Mouse (Mus musculus) stomach, postnatal 0 days (tissue): ENCODE data around the gene H2-Q4. TPM values are rescaled to one million over a fixed set of nuclear protein-coding genes. Genes with fewer than 3 reads are reported as not detected.
"Not testable (repeated sequence)": the region's sequence is repeated elsewhere in the genome, so short reads cannot be mapped to it uniquely, and the experiment has no call there.

ENCODE experiments used
- ATAC-seq: fragments of 200-750 bp; cut with Nextera tagmentation; 2 replicates; pipeline ENCODE4 v1.8.0; 2017; ENCODE audit not compliant: low FRiP score, low TSS enrichment
- DNase-seq: peaks from one replicate; pipeline ENCODE4 v3.0.0-alpha.2; 2016; ENCODE audit warnings: low spot score
- H3K27ac ChIP-seq: fragments of 300-500 bp; sonication (generic); replicated peaks from 2 replicates; pipeline ENCODE4 v1.5.1; 2014; ENCODE audit warnings: mild to moderate bottlenecking, control low read depth
- H3K27me3 ChIP-seq: fragments of 300-500 bp; sonication (generic); 2 replicates; pipeline ENCODE4 v1.6.1; 2014; ENCODE audit warnings: low read length; ENCODE audit not compliant: control insufficient read depth, insufficient read depth
- H3K36me3 ChIP-seq: fragments of 300-500 bp; sonication (generic); 2 replicates; pipeline ENCODE4 v1.6.1; 2014; ENCODE audit warnings: low read length, mixed read lengths; ENCODE audit not compliant: control insufficient read depth, insufficient read depth
- H3K4me1 ChIP-seq: fragments of 300-500 bp; sonication (generic); replicated peaks from 2 replicates; pipeline ENCODE4 v1.6.1; 2014; ENCODE audit warnings: antibody characterized with exemption; ENCODE audit not compliant: control insufficient read depth, insufficient read depth
- H3K4me2 ChIP-seq: fragments of 300-500 bp; sonication (generic); replicated peaks from 2 replicates; pipeline ENCODE4 v1.6.1; 2014; ENCODE audit warnings: low read depth, mild to moderate bottlenecking, control low read depth, moderate library complexity
- H3K4me3 ChIP-seq: fragments of 300-500 bp; sonication (generic); 2 replicates; pipeline ENCODE4 v1.5.1; 2014; ENCODE audit warnings: low read depth, low read length, control low read depth
- H3K9ac ChIP-seq: fragments of 300-500 bp; sonication (generic); 2 replicates; pipeline ENCODE4 v1.6.1; 2014; ENCODE audit warnings: mild to moderate bottlenecking, low read length, control low read depth, mixed read lengths
- H3K9me3 ChIP-seq: fragments of 300-500 bp; sonication (generic); 2 replicates; pipeline ENCODE4 v1.6.1; 2016; ENCODE audit warnings: low read length; ENCODE audit not compliant: control insufficient read depth
- CTCF ChIP-seq: IDR thresholded peaks from 2 replicates; pipeline ENCODE4 v1.5.1; 2016; ENCODE audit warnings: antibody characterized with exemption, low read depth, mild to moderate bottlenecking, moderate library complexity
- WGBS: fragments of 180-500 bp; shearing (Covaris S2); extraction: QIAGEN DNeasy Blood & Tissue Kit; methylation state at CpG from one replicate; pipeline ENCODE4 v1.1.7; 2014; 5-methylcytosine and 5-hydroxymethylcytosine counted together
- polyA plus RNA-seq: library from polyadenylated mRNA; unstranded; fragments of >200 nt; fragmentation: Nextera tagmentation; extraction: Ambion mirVana; gene quantifications from 2 replicates; pipeline ENCODE4 v1.2.1, GENCODE M21; 2015

Gene H2-Q4
- polyA plus RNA-seq, 1 experiment from 2014 or later: 2.7 TPM

DNA sequence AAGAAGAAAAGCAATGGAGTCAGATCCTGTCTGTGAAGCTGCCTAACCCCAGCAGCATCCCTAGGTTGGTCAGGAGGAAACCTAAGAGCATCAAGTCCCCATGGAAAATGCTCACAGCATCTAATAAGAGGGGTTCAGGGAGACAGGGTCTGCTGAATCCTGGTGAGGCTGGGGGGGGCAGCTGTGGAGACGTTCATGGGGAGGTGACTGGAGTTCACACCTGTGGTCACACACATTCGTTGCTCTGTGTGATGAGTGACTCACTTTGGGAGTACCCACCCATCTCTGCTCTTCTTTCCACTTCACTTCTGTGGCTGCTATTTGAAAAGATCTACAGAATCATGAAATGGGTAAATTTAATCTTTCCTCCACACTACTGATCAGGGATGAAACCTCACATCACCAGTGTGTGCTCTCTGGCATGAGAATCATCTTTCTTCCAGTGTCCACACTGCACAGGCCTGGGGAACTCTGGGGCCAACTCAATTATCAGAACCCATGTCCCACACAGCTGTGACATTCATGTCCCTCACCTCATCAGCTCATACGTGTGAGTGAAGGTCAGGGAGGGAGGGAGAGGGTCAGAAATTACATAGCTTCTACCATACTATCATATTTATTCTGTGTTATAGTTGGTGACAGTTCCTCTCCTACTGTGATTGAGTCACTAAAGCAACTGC, 43.9 kb downstream of the H2-Q4 start:
- 65% methylated on average over 3 of the region's 3 CpGs for WGBS
- not testable (repeated sequence) for H3K36me3 ChIP-seq, H3K4me1 ChIP-seq, H3K9ac ChIP-seq, H3K9me3 ChIP-seq, DNase-seq, H3K27me3 ChIP-seq, H3K4me2 ChIP-seq, H3K4me3 ChIP-seq, ATAC-seq, H3K27ac ChIP-seq

DNA sequence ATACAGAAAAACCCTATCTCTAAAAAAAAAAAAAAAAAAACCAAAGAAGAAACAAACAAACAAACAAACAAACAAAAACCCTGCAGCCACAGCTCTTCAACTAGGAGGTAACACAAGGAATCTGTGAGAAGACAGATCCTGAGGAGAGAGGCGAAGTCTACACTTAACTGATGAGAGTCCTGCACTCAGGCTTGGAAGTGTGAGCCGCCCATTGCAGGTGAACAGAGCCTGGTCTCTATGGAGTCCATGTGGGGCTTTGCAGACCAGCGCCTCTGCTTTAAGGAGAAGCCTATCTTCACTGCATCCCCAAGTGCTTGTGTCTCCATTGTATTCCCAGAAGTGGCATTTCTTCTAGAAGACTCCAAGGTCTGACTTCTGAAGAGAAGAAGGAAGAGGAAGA, 44.7 kb downstream of the H2-Q4 start:
- not testable (repeated sequence) for H3K4me2 ChIP-seq, H3K9ac ChIP-seq, H3K27ac ChIP-seq, DNase-seq, H3K4me3 ChIP-seq, H3K4me1 ChIP-seq, H3K9me3 ChIP-seq, H3K27me3 ChIP-seq, ATAC-seq, H3K36me3 ChIP-seq
- WGBS: 86% methylated on average over 3 of the region's 3 CpGs

DNA sequence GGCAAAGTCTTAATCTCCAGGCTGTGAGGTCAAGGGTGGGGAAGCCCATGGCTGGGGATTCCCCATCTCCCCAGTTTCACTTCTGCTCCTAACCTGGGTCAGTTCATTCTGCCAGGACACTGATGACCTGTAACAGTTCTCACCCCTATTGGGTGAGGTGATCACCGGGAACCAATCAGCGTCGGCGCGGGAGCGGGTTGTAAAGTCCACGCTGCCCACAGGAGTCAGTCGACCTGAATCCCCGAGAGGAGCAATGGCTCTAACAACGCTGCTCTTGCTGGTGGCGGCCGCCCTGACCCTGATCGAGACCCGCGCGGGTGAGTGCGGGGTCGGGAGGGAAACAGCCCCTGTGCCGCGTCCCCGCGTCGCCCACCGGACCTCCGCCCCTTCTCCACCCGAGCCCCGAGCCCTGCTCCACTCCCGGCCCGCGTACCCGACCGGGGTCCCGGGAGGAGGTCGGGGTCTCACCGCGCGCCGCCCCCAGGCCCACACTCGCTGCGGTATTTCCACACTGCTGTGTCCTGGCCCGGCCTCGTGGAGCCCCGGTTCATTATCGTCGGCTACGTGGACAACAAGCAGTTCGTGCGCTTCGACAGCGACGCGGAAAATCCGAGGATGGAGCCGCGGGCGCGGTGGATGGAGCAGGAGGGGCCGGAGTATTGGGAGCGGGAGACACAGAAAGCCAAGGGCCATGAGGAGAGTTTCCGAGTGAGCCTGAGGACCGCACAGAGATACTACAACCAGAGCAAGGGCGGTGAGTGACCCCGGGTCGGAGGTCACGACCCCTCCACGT, 45.4 kb downstream of the H2-Q4 start, which contains the start of gene H2-Q6:
H2-Q6 (plus strand) TSS at position 227 of the 793 bp plus-strand sequence.
- not testable (repeated sequence) for H3K9ac ChIP-seq, H3K9me3 ChIP-seq, H3K4me1 ChIP-seq, H3K27ac ChIP-seq, H3K27me3 ChIP-seq, H3K36me3 ChIP-seq
- ATAC-seq (peak; percentile 91), DNase-seq (peak; percentile 84)
- 2% methylated on average over 49 of the region's 66 CpGs for WGBS
- TF ChIP-seq CTCF: 0 out of 2 replicates have a peak, but pooled peaks have one; percentile 3
- Histone ChIP-seq H3K4me3 (peak within 1 kb of the TSS; percentile 35), H3K4me2 (peak within 1 kb of the TSS; percentile 53)

DNA sequence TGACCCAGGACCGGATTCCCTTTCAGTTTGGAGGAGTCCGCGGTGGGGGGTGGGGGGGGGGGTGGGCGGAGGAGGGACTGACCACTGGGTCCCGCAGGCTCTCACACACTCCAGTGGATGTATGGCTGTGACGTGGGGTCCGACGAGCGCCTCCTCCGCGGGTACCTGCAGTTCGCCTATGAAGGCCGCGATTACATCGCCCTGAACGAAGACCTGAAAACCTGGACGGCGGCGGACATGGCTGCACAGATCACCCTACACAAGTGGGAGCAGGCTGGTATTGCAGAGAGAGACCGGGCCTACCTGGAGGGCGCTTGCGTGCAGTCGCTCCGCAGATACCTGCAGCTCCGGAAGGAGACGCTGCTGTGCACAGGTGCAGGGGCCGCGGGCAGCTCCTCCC, 46.1 kb downstream of the H2-Q4 start:
- WGBS: 22% methylated on average over 27 of the region's 28 CpGs
- not testable (repeated sequence) for H3K9me3 ChIP-seq, H3K9ac ChIP-seq, H3K4me1 ChIP-seq, H3K27ac ChIP-seq, H3K27me3 ChIP-seq, H3K36me3 ChIP-seq
- ATAC-seq (0 out of 2 replicates have a peak, but pooled peaks have one; percentile 22), DNase-seq (peak; percentile 37)
- H3K4me2 ChIP-seq: peak overlapping the region; percentile 53
- H3K4me3 ChIP-seq: peak overlapping the region; percentile 35; the same call in 1 of the 2 replicates

DNA sequence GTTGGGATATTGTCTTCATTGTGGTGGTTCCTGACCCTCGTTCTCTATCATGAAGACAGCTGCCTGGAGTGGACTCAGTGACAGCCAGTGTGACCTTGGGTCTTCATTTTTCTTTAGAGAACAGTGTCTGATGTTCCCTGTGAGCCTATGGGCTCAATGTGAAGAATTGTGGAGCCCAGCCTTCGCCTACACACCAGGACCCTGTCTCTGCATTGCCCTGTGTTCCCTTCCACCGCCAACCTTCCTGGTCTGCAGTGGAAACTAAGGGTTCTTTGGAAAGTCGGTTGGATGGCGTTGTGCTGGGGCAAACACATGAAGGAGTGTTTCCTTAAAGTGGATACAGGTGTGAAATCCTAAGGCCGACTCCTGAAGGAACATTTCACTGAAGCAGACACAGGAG, 49.5 kb downstream of the H2-Q4 start:
- DNase-seq: not testable (repeated sequence)
- WGBS: 87% methylated on average over 6 of the region's 6 CpGs

DNA sequence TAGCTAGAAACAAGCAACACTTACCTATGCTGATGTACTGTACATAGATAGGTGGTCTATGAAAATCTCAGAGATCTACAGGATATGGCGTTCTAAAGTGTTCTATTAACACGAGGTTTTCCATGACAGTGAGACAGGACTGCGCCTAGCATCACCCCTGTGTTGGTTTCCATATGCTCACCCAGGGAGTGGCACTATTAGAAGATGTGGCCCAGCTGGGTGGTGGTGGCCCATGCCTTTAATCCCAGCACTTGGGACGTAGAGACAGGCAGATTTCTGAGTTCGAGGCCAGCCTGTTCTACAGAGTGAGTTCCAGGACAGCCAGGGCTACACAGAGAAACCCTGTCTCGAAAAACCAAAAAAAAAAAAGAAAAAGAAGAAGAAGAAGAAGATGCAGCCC, 51.3 kb downstream of the H2-Q4 start:
- DNase-seq, H3K9me3 ChIP-seq: not testable (repeated sequence)
- 82% methylated on average over 6 of the region's 6 CpGs for WGBS

More for the DNA sequence above, 49.5 kb downstream of the H2-Q4 start:
- H3K36me3 ChIP-seq, H3K9me3 ChIP-seq, H3K4me1 ChIP-seq, H3K27ac ChIP-seq, H3K4me2 ChIP-seq, H3K9ac ChIP-seq, H3K27me3 ChIP-seq, ATAC-seq, H3K4me3 ChIP-seq: not testable (repeated sequence)

DNA sequence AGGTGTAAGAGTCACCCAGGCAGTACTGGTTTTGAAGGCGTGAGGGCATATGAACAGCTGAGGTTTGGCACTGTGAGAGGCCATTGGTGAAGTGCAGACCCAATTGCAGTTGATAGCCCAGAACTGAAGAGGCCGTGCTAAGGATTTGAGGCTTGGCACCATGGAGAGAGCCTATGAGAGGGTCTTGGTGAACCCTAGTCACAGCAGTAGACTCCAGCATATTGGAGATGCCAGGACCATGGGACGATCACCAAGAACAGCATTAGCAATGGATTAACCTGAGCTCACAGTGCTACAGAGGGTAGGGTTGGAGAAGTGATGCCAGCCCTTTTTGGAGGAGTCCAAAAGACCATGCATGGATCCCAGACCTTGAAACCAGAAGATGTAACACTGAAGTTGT, 52.8 kb downstream of the H2-Q4 start:
- not testable (repeated sequence) for H3K4me1 ChIP-seq, H3K4me2 ChIP-seq, H3K4me3 ChIP-seq, H3K9ac ChIP-seq, DNase-seq, ATAC-seq, H3K36me3 ChIP-seq, H3K27me3 ChIP-seq, H3K27ac ChIP-seq, H3K9me3 ChIP-seq
- WGBS: 81% methylated on average over 2 of the region's 3 CpGs

More for the DNA sequence above, 51.3 kb downstream of the H2-Q4 start:
- H3K4me3 ChIP-seq, ATAC-seq, H3K4me2 ChIP-seq, H3K4me1 ChIP-seq, H3K27ac ChIP-seq, H3K27me3 ChIP-seq, H3K36me3 ChIP-seq, H3K9ac ChIP-seq: not testable (repeated sequence)
